Mouse (Mus musculus) embryonic fibroblast, embryonic 13.5 days (primary cell): ENCODE data around the gene Cd82.
A peak's percentile ranks its signal among the peaks of the same experiment; 100 is the strongest.

Experiments
- CTCF ChIP-seq: IDR thresholded peaks from 2 replicates; pipeline ENCODE4 v1.5.1; 2011; ENCODE audit warnings: mild to moderate bottlenecking, control low read depth, low read length, moderate library complexity, borderline replicate concordance; ENCODE audit not compliant: insufficient read depth
- POLR2A ChIP-seq: IDR thresholded peaks from 2 replicates; pipeline ENCODE4 v1.6.1; 2011; ENCODE audit warnings: low read depth, mild to moderate bottlenecking, control low read depth, low read length, moderate library complexity

DNA sequence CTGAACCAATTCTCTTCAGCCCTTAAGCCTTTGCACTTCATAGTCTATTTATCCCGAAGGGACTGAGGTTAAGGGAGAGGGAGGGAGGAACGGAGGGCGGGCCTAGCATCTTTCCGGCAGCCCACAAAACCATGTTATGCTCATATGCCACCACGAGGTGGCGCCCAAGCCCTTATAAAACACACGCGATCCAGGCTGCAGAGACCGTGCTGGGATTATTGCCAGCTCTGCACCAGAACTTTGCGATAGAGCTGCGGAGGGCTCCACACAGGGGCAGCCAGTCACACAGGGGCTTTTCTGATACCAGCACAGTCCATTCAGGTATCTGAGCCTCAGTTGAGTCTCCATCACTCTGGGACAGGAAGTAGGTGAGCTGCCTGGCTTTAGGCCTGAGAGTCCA is 12.1 kb upstream of the Cd82 start:
- TF ChIP-seq CTCF (peak; percentile 78), POLR2A (no peak)
